Mouse (Mus musculus): ENCODE results near the gene Dync2li1.

DNA sequence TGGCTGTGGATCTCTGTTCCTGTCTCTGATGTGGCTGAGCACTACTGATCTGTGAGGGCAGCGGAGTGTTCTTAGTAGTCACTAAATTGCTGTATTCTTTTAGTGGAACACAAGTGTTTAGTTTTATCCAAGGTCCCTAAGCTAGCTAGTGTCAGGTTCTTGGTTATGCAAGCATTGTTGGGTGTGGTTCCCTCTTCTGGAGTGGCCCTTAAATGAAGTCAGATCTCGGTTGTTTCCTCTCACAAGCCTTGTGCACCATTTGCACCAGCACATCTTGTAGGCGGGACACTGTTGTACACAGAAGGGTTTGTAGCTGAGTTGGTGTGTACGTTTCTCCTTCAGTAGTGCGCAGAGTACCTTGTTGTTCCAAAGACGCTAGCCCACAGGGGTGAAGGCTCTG, 11.7 kb downstream of the Dync2li1 start:
- TF ChIP-seq POLR2A (IDR thresholded peaks at IDR 0.05; ENCODE audit: borderline replicate concordance, extremely low read depth, insufficient read depth, insufficient read length, poor library complexity, severe bottlenecking): no peak
- TF ChIP-seq CTCF (IDR thresholded peaks at IDR 0.05; ENCODE audit: borderline replicate concordance, extremely low read depth, insufficient read depth, insufficient read length): no peak

All from brain, embryonic 14.5 days (tissue).